ENCODE assay signal across 21 mouse cellular contexts in the genomic region with DNA sequence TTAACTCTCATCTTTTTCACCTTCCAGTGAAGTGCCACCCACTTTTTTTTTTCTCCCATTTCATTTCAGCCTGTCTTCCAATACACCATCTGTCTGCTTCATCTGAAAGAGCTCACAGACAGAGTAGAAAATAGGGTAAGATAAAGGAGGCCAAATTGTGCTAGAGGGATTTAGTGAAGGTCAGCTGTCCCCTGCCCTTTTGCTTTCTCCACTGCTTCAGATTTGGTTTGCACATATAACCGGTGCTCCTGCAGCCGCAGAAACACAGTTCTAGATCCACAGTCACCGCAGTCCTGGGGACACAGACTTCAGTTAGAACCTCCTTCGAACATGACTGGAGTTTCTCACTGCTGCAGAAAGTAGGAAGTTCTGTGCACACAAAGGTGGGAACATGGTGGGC.
A peak's percentile ranks its signal among the peaks of the same experiment; 100 is the strongest.
DNase-seq lines count a peak whose midpoint lies in the region; ATAC-seq and TF ChIP-seq lines count a peak whose summit lies in the region.
"Had no signal": no experiment of that assay in that cellular context is flagged by ENCODE, and none has a peak within 500 bp of the region (broad histone marks: within the 10 kb centered on the region; RNA-seq: fewer than 3 reads in every experiment).

No protein-coding gene starts in this region.

- H3K27ac ChIP-seq in forebrain, embryonic 15.5 days (replicated peaks) = peak overlapping the region; percentile 21; the same call in 1 of the 2 replicates
- no peak overlapping the region for H3K27ac ChIP-seq in forebrain, embryonic 11.5 days (ENCODE audit: low read depth, low read length)
- H3K27ac ChIP-seq in midbrain, embryonic 13.5 days = peak overlapping the region; percentile 30
- H3K27ac ChIP-seq in midbrain, embryonic 10.5 days (replicated peaks) = no peak overlapping the region
- H3K27ac ChIP-seq: embryonic facial prominence, embryonic 13.5 days; hindbrain, embryonic 10.5 days; kidney, postnatal 0 days; limb, embryonic 12.5 days; liver, embryonic 13.5 days; neural tube, embryonic 13.5 days; stomach, postnatal 0 days had no signal

- no peaks in the 10 kb centered on the region for H3K27me3 ChIP-seq in forebrain, embryonic 15.5 days
- H3K27me3 ChIP-seq in forebrain, embryonic 11.5 days (ENCODE audit: control insufficient read depth, insufficient read depth, low read length) = no peaks in the 10 kb centered on the region
- no peaks in the 10 kb centered on the region for H3K27me3 ChIP-seq in midbrain, embryonic 13.5 days
- no peaks in the 10 kb centered on the region for H3K27me3 ChIP-seq in midbrain, embryonic 10.5 days (ENCODE audit: low read depth, poor library complexity, severe bottlenecking)
- H3K27me3 ChIP-seq: embryonic facial prominence, embryonic 13.5 days; limb, embryonic 12.5 days; liver, embryonic 13.5 days; neural tube, embryonic 13.5 days had no signal

- H3K36me3 ChIP-seq in forebrain, embryonic 15.5 days = no peaks in the 10 kb centered on the region
- H3K36me3 ChIP-seq in forebrain, embryonic 11.5 days (ENCODE audit: control insufficient read depth, insufficient read depth, low read length) = no peaks in the 10 kb centered on the region
- no peaks in the 10 kb centered on the region for H3K36me3 ChIP-seq in midbrain, embryonic 13.5 days
- no peaks in the 10 kb centered on the region for H3K36me3 ChIP-seq in midbrain, embryonic 10.5 days
- H3K36me3 ChIP-seq: embryonic facial prominence, embryonic 13.5 days; hindbrain, embryonic 10.5 days; limb, embryonic 12.5 days; liver, embryonic 13.5 days; neural tube, embryonic 13.5 days had no signal

- H3K4me2 ChIP-seq in forebrain, embryonic 15.5 days (replicated peaks) = no peak overlapping the region
- H3K4me2 ChIP-seq in forebrain, embryonic 11.5 days (ENCODE audit: low read depth, low read length, severe bottlenecking) = no peak overlapping the region
- H3K4me2 ChIP-seq in midbrain, embryonic 13.5 days (replicated peaks) = no peak overlapping the region
- H3K4me2 ChIP-seq: embryonic facial prominence, embryonic 13.5 days; limb, embryonic 12.5 days; liver, embryonic 13.5 days; lung, embryonic 14.5 days; neural tube, embryonic 13.5 days had no signal

- no peak overlapping the region for H3K4me3 ChIP-seq in forebrain, embryonic 15.5 days
- H3K4me3 ChIP-seq in forebrain, embryonic 11.5 days (ENCODE audit: low read depth, low read length) = no peak overlapping the region
- no peak overlapping the region for H3K4me3 ChIP-seq in midbrain, embryonic 13.5 days (replicated peaks)
- no peak overlapping the region for H3K4me3 ChIP-seq in midbrain, embryonic 10.5 days
- H3K4me3 ChIP-seq: embryonic facial prominence, embryonic 13.5 days; hindbrain, embryonic 10.5 days; limb, embryonic 12.5 days; liver, embryonic 13.5 days; neural tube, embryonic 13.5 days had no signal

- peaks cover 15% of the 10 kb centered on the region for H3K4me1 ChIP-seq in forebrain, embryonic 15.5 days
- no peaks in the 10 kb centered on the region for H3K4me1 ChIP-seq in forebrain, embryonic 11.5 days (replicated peaks; ENCODE audit: control insufficient read depth, insufficient read depth, low read length)
- peaks cover 11% of the 10 kb centered on the region; the same call in 1 of the 2 replicates for H3K4me1 ChIP-seq in midbrain, embryonic 13.5 days (replicated peaks)
- no peaks in the 10 kb centered on the region for H3K4me1 ChIP-seq in midbrain, embryonic 10.5 days
- H3K4me1 ChIP-seq: embryonic facial prominence, embryonic 13.5 days; hindbrain, embryonic 10.5 days; limb, embryonic 12.5 days; liver, embryonic 13.5 days had no signal

- no peaks in the 10 kb centered on the region for H3K9me3 ChIP-seq in forebrain, embryonic 15.5 days
- H3K9me3 ChIP-seq in forebrain, embryonic 11.5 days (ENCODE audit: control insufficient read depth, low read length) = no peaks in the 10 kb centered on the region
- H3K9me3 ChIP-seq in midbrain, embryonic 13.5 days = no peaks in the 10 kb centered on the region
- H3K9me3 ChIP-seq in midbrain, embryonic 10.5 days (replicated peaks) = no peaks in the 10 kb centered on the region
- H3K9me3 ChIP-seq: embryonic facial prominence, embryonic 13.5 days; limb, embryonic 12.5 days; liver, embryonic 13.5 days; neural tube, embryonic 13.5 days had no signal

- no peak for TF ChIP-seq POLR2A in brain, embryonic 14.5 days (IDR thresholded peaks at IDR 0.05; ENCODE audit: borderline replicate concordance, extremely low read depth, insufficient read depth, insufficient read length, poor library complexity, severe bottlenecking)

- no peak for TF ChIP-seq CTCF in brain, embryonic 14.5 days (IDR thresholded peaks at IDR 0.05; ENCODE audit: borderline replicate concordance, extremely low read depth, insufficient read depth, insufficient read length)

- 91% methylated on average over 4 of the region's 4 CpGs for WGBS in forebrain, embryonic 15.5 days
- 94% methylated on average over 4 of the region's 4 CpGs for WGBS in forebrain, embryonic 11.5 days
- WGBS in midbrain, embryonic 13.5 days = 89% methylated on average over 4 of the region's 4 CpGs
- WGBS in midbrain, embryonic 10.5 days = 93% methylated on average over 4 of the region's 4 CpGs

- ATAC-seq in forebrain, embryonic 15.5 days (replicated peaks) = no peak
- no peak for ATAC-seq in forebrain, embryonic 11.5 days (replicated peaks; ENCODE audit: low FRiP score)
- no peak for ATAC-seq in midbrain, embryonic 13.5 days

- no peak overlapping the region for H3K9ac ChIP-seq in forebrain, embryonic 15.5 days (replicated peaks)
- H3K9ac ChIP-seq in forebrain, embryonic 11.5 days (ENCODE audit: low read length) = no peak overlapping the region
- H3K9ac ChIP-seq in midbrain, embryonic 13.5 days (replicated peaks) = no peak overlapping the region
- H3K9ac ChIP-seq: embryonic facial prominence, embryonic 13.5 days; limb, embryonic 12.5 days; liver, embryonic 13.5 days; lung, embryonic 14.5 days; neural tube, embryonic 13.5 days had no signal

- DNase-seq in forebrain, embryonic 11.5 days (ENCODE audit: low spot score) = no peak
- DNase-seq in midbrain, embryonic 10.5 days (ENCODE audit: low spot score) = no peak
- peak; percentile 25 for DNase-seq in brain, embryonic 14.5 days (ENCODE audit: low read depth)
- peak; percentile 52 for DNase-seq in cerebellum, adult 8-10 months
- no peak for DNase-seq in kidney, adult 18-20 months
- DNase-seq: adrenal gland, postnatal 36 days; B cell, adult 2 months; gastrocnemius, postnatal 36 days; kidney, adult 11 months; layer of hippocampus, postnatal 36 days; liver, embryonic 13.5 days; lung, embryonic 14.5 days; lung, postnatal 36 days had no signal

Comparison
In these comparisons a context has a peak if more than half of its experiments do, and no peak if none do; other contexts are left out.
1. H3K27ac ChIP-seq: peak in forebrain, embryonic 15.5 days (single experiment) and midbrain, embryonic 13.5 days (single experiment); none in forebrain, embryonic 11.5 days (single experiment) and midbrain, embryonic 10.5 days (single experiment).
2. DNase-seq: peak in brain, embryonic 14.5 days (single experiment) and cerebellum, adult 8-10 months (single experiment); none in forebrain, embryonic 11.5 days (single experiment), midbrain, embryonic 10.5 days (single experiment) and kidney, adult 18-20 months (single experiment).